Mouse (Mus musculus) thymus, adult 18-20 months (tissue): ENCODE measurements around the gene Ppp1r11.

Experiments
- DNase-seq, 2 experiments: peaks; one replicate each; pipeline ENCODE4 v3.0.0; 2022; ENCODE audit warnings: mixed read lengths in 2 of 2

The Ppp1r11 gene

DNA sequence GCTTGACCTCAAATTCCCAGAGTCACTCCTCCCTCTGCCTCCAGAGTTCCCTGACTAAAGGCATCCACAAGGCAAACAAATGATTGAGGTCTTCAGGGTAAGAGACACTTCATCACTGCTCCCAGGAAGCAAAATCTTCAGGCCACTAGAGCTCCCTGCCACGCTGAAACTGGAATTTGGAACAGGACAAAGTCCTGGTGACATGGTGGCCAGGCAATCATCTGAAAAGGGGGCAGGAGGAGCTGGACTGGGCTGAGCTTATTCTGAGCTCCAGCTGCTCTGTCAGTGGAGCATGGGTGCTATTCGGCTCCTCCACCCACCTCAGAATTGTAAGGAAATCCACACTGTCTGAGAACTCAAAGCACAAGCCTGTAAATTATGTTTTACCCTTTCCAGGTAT is 39.5 kb downstream of the Ppp1r11 start:
- no peak for DNase-seq

- no peak for DNase-seq
These were observed 41.7 kb downstream of the Ppp1r11 start for GRCm38 (mm10) chr17:36909802-36910201.

GRCm38 (mm10) chr17:36908235-36908634 is 43.3 kb downstream of the Ppp1r11 start:
- no peak for DNase-seq

GRCm38 (mm10) chr17:36903651-36904050 is 47.9 kb downstream of the Ppp1r11 start:
- no peak for DNase-seq

DNA sequence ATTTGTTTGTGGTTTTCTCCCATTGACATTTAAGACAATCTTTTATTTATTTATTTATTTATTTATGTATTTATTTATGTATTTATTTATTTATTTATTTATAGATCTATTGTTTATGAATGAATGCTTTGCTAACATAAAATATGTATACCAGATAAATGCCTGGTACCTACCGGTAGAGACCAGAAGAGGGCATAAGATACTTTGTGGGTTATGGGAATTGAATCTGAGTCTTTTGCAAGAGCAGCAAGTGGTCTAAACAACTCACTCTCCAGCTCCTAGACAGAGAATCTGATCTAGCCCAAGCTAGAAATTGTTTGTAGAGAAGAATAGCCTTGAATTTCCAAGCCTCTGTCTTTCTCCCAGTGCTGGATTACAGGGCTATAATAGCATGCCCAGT is 50.9 kb downstream of the Ppp1r11 start:
- no peak for DNase-seq

- DNase-seq, result no peak
These were observed 51.5 kb downstream of the Ppp1r11 start for GRCm38 (mm10) chr17:36900001-36900400.

- no peak for DNase-seq
These were observed 52.2 kb downstream of the Ppp1r11 start for GRCm38 (mm10) chr17:36899376-36899775.
